Mouse (Mus musculus) adipose tissue, adult 10 weeks (tissue): Measurements from ENCODE around the gene Vmn1r228. TPM values are rescaled to one million over a fixed set of nuclear protein-coding genes. Genes with fewer than 3 reads are reported as not detected.

Experiments used
- polyA plus RNA-seq: library from polyadenylated mRNA; stranded (reverse); fragments of 350-450 nt; fragmentation: Illumina TruSeq; extraction: RNeasy Lipid Tissue Mini Kit (QIAGEN cat#74804); gene quantifications from one replicate; pipeline ENCODE4 v1.2.3, GENCODE M21; 2014; ENCODE audit warnings: low read depth, low replicate concordance

The Vmn1r228 gene
- not detected for polyA plus RNA-seq

DNA sequence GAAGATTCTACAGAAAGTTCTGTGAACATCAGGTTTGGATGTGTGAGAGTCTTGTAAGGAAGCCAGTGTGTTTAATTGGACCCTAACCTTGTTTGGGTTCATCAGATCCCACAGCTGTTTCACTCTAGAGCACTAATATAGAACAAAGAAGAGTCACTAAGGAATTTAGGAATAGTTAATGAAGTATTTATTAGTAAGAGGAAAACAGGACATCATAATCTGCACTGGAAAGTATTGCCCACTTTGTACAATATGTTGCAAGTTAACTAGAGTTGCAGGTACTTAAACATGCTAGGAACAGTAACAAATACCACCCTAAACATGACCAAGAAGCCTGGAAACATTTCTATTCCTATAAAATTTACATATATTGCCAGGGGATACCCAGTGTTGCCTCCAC is at the start of gene Vmn1r228:
Gene Vmn1r228 (minus strand): TSS at position 101 of the 400 bp plus-strand sequence.

GRCm38 (mm10) chr17:20811255-20811654 is 25.3 kb upstream of the Vmn1r228 start, which contains the start of gene Vmn1r229:
TSS of gene Vmn1r229 (plus strand) at chr17:20811555.

GRCm38 (mm10) chr17:20729543-20729942 is 56.4 kb downstream of the Vmn1r228 start, which contains the start of gene Vmn1r227:
TSS of gene Vmn1r227 (plus strand) at chr17:20729843.

Other genes with a start within 250 kb of the Vmn1r228 start
- gene Vmn2r109, start 221.4 kb downstream of the Vmn1r228 start, polyA plus RNA-seq, result not detected
- not detected for gene Vmn2r110, start 189.7 kb downstream of the Vmn1r228 start, polyA plus RNA-seq
- gene Fpr-rs3, start 161.3 kb downstream of the Vmn1r228 start, polyA plus RNA-seq, result not detected
- gene Vmn1r226, start 103.3 kb downstream of the Vmn1r228 start, polyA plus RNA-seq, result not detected
- gene Vmn1r227, start 56.3 kb downstream of the Vmn1r228 start, polyA plus RNA-seq, result not detected
- gene Vmn1r229, start 25.4 kb upstream of the Vmn1r228 start, polyA plus RNA-seq, result not detected
- gene Vmn1r230, start 54.3 kb upstream of the Vmn1r228 start, polyA plus RNA-seq, result not detected
- not detected for gene Vmn1r231, start 118.9 kb upstream of the Vmn1r228 start, polyA plus RNA-seq
- not detected for gene Vmn1r232, start 133.6 kb upstream of the Vmn1r228 start, polyA plus RNA-seq
- 161 TPM for gene Ppp2r1a, start 159.2 kb upstream of the Vmn1r228 start, polyA plus RNA-seq
- not detected for gene Vmn1r233, start 210.3 kb upstream of the Vmn1r228 start, polyA plus RNA-seq
- 15.0 TPM for gene Zfp160, start 222.7 kb upstream of the Vmn1r228 start, polyA plus RNA-seq